Mouse (Mus musculus): ENCODE results near the gene Haao.

Gene Haao

GRCm38 (mm10) chr17:83830616-83831292 is 17.0 kb downstream of the Haao start:
- no peak for DNase-seq

DNA sequence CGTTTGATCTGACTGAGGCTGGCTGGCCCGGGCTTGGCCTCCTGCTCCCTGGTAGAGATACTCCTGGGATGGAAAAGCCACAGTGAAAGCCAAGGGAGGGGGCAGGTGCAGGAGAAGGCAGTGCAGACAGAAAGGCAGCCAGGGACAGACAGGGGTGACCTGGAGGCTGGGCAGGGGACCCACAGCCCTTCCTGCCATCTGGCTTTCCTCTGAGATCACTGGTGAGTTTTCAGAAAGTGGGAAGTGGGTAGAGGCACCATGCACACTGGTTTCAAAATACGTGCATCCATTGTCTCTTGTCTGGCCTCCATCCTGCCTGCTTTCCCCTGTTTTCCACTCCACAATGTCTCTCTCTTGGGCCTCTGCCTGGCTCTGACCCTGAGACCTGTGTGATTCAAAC is 18.4 kb downstream of the Haao start:
- DNase-seq, result no peak

- no peak for DNase-seq
Observed at GRCm38 (mm10) chr17:83823835-83824234, 23.9 kb downstream of the Haao start.

DNA sequence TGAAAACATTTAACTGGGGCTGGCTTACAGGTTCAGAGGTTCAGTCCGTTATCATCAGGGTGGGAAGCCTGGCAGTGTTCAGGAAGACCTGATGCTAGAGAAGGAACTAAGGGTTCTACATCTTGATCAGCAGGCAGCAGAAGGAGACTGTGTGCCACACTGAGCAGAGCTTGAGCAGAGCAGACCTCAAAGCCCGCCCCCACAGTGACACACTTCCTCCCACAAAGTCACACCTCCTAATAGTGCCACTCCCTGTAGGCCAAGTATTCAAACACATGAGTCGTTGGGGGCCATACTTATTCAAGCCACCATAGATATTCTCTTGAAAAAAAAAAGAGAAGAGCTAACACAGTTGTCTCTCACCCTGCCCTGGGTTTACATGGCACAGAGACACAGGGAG is 25.9 kb downstream of the Haao start:
- no peak for DNase-seq

- DNase-seq, result peak in 1 of 2 experiments; percentile 38
Observed at GRCm38 (mm10) chr17:83820701-83821100, 27.1 kb downstream of the Haao start.

GRCm38 (mm10) chr17:83819503-83819902 is 28.3 kb downstream of the Haao start:
- DNase-seq, result no peak

DNA sequence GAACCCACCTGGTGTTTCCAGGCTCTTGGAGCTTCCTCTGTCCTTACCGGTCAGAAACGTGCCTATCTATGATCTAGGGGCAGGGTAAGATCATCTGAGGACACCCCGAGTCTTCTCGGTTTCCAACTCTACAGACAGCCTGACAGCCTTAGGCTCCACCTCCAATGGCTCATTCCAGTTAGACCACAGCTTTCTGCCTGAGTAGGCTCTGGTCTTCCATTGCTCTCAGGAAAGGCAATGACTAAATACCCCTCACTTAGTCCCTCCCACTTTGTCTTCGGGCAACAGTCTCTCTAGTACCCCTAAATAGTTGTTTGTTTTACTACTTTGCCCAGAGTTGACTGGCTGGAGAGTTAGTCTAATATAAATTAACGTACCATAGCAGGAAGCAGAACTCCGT is 30.8 kb downstream of the Haao start:
- no peak for DNase-seq

DNA sequence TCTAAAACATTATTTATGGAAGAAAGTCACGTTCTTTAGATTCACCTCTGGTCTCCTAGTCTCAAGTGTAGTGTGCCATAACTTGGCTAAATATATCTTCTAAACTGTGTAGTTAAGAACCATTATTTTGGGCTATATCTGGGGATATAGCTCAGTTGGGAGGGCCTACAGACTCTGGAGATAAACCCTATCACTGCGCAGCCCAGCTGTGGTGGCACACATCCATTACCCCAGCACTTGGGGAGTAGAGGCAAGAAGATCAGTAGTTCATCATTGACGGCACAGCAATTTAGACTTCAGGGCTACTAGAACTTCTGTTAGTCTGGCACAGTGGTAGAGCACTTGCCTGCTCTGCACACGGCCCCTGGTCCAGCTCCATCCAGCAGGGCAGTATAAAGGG is 34.7 kb downstream of the Haao start:
- no peak for DNase-seq

GRCm38 (mm10) chr17:83812200-83812944 is 35.4 kb downstream of the Haao start:
- DNase-seq, result peak; percentile 77 to 78

GRCm38 (mm10) chr17:83810285-83810684 is 37.5 kb downstream of the Haao start:
- DNase-seq, result no peak

DNA sequence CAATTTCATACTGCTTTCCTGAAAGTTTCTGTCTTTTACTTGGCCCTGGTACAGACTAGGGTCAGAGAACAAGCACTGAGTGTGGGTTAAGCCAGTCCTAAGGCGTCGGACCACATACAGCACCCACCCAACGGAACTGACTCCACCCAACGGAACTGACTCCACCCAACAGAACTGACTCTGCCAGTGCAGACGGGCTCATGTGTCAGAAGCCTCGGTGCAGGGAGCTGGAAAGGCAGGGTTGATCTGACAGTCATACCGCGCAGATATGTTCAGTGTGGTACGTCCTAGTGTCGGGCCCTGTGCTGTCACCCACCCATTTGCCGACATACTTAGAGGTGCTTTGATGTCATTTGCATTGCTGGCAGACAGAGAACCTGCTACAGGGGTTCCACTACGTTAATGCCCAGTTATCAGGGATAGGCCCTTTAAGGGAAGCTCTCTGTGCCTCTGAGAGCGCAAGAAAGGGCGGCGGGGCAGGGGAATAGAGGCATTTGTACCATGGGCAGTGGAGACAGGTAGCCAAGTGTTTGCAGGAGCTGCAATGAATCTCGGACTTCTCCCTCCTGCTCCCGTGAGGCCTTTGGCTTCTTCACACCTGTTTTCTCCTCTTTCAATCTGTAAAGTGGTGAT is 38.5 kb downstream of the Haao start:
- DNase-seq, result no peak

DNA sequence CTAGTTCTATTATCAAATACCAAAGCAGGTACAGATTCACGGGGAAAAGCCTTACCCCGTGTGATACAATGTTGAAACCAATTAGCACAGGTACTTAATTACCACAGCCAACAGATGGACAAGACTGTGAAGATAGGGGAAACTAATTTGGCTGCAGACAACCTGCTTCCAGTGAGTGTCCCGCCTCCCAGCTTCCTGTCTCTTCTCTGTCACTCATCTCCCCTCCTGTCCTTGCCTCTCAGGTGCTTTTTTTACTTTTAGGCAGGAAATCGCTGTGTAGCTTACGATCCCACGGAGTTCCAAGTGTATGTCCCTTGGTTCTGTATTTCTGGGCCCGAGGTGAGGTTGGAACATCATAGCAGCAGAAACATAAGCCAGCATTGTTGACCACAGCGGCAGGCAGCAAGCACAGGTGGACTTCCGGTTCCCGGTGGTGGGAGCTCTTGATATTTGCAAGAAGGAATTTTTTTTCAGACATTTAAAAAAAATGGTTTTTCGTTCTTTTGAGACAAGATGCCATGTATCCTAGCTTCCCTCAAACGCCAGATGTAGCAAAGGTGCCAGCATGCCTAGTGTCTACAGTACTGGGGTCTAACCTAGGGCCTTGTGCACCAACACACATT is 39.2 kb downstream of the Haao start:
- no peak for DNase-seq

DNA sequence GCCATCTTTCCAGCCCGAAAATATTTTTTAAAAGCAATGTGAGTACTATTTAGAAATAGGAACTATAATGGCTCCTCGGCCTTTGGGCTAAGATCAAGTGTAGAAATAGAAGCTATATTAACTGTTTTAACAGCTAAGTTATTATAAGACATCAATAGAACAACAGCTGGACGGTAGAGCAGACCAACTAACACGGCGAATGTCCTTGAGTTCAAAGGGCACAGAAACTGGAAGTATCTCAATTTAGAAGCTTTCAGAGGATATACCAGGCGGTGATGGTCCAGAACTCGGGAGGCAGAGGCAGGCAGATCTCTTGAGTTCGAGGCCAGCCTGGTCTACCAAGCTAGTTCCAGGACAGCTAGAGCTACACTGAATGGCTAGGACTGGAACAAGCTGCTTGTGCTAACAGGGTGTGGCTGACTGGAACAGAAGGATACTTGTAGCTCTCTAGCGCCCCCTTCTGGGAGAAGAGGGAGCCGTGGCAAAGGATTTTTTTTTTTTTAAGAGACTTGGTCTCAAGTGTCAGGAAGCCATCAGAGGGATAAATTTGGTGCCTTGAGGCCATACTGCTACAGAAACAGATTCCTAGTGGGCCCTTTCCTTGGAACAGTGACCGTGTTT is 39.9 kb downstream of the Haao start:
- DNase-seq, result peak; percentile 57 to 79

DNA sequence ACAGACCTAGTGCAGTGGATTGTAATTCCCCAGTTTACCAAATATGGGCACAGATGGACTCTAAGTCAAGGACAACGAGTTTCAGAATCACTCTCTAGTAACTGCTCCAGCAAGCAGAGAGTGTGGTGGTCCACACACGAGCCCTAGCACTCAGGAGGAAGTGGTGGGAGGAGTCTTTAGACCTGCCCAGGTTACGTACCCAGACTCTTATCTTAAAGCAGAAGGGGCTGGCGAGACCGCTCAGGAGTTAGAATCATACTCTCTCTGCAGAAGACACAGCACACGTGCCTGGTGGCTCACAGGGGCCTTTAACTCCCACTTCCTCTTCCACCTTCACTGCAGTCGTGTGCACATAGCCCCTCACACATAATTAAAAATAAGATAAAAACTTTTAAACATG is 40.4 kb downstream of the Haao start:
- DNase-seq, result no peak

DNA sequence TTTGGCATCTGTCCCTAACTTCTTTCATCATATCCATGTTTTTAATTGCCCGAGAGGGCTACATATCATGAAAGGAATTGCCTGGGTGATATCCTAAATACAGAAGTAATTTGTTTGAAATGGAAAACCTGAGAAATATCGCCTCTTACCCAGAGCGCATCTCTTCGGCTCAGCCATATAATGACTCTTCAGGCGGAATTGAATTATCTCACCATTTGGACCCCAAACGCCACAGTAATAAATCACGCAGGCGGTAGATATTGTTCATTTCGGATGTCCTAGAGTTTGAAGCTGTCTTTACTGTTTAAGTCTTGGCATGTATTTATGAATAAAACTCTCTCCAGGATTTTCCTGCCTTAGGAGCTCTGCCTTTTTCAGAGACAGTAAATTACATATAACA is 42.7 kb downstream of the Haao start:
- no peak for DNase-seq

DNA sequence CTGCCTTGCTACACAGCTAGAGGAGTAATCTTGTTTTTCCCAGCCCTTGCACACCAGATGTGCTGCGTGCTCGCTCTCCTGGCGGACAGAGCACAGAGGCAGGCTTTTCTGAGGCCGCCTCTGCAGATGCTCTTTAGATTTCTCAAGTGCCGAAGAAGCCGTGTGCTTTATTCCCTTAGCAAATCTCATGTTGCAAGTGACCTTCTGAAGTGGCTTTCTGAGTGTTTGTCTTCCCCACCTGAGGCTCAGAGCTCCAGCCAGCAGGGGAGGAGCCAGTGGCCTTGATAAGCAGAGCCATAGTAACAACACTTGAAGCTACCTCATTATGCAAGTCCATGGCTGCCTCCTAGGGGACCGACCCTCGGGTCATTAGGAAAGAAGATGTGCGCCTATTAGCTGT is 43.8 kb downstream of the Haao start:
- no peak for DNase-seq

GRCm38 (mm10) chr17:83799506-83800050 is 48.2 kb downstream of the Haao start:
- DNase-seq, result no peak

DNA sequence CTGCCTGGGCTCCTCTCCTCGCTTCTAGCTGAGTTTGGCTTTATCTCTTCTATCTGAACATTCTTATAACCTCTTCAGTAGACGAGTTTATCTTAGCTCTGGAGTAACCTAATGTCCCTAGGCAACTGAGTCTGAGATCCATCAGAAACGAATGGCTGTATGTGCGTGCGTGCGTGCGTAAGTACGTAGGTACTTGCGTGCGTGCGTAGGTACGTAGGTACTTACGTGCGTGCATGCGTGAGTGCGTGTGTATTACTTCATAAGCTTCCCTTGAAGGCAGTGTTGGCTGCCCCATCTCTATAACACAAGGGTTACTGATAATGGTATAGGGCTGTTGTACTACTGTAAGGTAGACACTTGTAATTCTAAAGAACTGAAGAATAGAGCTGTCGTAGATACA is 52.6 kb downstream of the Haao start:
- no peak for DNase-seq

- DNase-seq, result no peak
Observed at GRCm38 (mm10) chr17:83792388-83792787, 55.4 kb downstream of the Haao start.

DNA sequence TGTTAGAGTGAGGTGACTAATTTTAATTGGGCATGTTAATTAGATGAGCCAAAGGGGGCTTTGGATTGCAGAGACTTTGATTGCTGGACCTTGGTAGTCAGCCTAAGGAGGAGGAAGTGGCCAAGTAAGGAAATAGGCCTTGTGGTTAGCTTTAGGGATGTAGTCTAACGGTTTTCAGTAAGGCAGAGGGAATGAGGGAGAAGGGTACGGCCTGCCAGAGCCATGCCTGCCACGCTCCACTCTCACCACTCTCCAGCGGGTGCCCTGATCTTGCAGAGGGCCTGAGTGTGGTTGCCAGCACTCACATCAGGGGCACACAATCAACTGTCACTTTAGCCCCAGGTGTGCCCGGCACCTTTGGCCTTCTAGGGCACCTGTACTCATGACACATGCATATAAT is 57.6 kb downstream of the Haao start:
- DNase-seq, result no peak

- no peak for DNase-seq
Observed at GRCm38 (mm10) chr17:83786418-83786817, 61.3 kb downstream of the Haao start.

DNA sequence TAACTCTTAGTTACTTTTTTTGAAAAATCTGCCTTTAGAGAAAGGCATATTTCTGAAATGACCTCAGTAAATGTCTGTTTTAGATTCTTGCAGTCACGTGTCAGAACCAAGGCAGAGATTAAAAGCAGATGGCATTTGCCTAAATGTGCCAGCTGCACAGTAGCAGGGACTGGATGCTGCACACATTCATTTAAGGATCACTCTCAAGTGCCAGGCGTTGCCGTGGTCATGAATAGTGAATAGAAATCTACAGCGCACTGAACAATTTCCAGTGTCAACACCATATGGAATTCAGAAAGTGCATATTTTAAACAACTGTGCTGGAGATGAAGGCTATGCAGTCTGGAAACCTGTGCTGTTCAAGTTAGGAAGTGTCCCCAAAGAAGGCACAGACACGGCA is 65.0 kb downstream of the Haao start:
- peak in 1 of 2 experiments; percentile 23 for DNase-seq
